Mouse (Mus musculus): ENCODE data around the gene Gabrd.

Gabrd gene

DNA sequence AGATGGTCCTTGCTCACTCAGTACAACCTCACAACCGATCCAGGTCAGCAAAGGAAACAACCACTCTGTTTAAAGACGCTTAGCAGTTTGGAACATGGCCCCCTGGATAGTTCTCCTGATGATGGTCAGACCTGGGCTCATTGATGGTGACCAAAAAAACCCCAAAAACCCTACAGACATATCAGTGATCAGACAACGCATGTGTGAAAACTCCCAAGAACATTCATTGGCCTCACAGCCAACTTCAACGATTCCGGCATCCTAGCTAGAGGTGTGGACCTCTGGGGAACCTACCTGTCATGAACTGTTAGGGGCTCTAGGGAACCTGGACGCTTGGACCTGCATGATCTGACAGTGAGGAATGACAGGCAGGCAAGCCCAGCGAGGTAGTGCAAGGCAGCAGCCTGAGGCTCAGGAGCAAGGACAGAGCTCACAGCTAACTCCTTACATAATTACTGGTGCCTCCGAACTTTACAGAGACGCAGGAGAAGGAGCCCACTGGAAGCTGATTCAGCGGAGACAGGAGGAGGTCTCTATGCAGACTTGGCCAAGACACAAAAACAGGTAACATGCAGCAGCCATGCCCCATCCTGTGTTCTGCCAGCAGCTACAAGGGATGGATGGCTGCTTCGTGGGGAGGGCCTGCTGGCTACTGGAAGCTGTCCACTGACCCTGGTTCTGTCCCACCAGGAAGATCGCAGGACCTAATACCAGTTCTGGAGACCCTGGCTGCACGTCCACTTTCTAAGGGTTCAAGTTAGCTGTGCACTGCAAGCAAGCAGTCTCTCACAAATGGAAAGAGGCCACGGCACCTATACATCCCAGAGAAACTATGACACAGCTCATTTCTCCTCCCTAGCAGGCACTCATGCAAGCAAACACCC is 54.3 kb downstream of the Gabrd start:
- no peak for DNase-seq

DNA sequence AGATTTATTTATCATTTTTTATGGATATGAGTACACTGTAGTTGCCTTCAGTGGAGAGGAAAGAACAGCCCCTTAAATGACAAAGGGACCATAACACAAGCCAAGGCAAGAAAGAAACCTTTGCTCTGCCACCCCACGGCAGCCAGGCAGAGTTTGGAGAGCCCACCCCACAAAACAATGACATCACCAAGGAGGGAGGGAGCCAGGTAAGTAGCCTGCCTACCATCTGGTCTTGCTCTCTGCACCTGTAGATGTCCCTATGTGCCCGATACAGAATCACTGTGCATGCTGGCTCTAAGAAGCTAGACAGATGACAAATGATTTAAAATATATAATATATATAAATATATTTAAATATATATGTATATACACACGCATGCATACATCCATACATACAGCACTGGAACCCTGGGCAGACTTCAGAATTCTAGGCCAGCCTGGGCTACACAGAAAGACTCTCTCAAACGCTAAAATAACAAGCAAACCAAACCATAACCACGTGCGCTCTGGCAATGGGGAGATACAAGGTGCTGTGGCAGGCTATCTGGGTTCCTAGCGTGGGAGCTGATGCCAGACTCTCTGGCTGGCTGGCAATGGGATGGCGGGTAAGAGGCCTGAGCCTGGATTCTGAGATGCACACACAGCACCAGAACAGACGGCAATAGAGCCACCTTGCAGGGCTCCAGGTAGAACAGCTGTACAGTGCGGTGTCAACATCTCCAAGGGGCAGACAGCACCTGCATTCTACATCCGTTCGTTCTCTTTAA is 61.4 kb downstream of the Gabrd start:
- DNase-seq = no peak

Data from thymus, adult 18-20 months (tissue).